In the genomic region with DNA sequence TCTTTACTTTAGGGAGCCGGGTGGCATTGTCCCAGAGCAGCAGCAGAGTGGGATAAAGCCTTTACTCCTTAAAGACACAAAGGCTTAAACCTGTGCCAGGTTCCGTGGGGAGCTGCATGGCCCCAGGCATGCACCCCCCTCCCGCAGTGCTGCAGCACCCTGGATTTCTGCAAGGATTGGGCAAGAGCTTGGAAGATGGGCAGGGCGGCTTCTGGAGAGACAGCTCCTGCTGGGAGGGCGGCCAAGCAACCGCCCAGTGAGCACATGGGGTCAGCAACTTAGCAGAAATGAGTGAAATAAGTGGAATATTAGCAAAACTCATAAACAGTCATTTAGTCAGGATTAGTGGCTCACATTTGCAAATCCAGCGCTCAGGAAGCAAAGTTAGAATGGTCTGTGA, we compare ENCODE assay signal across 15 mouse cellular contexts.
"Had no signal": no experiment of that assay in that cellular context is flagged by ENCODE, and none has a peak within 500 bp of the region (broad histone marks: within the 10 kb centered on the region; RNA-seq: fewer than 3 reads in every experiment).

No protein-coding gene starts in this region.

- H3K9ac ChIP-seq: kidney, embryonic 15.5 days; limb, embryonic 13.5 days; liver, embryonic 14.5 days; neural tube, embryonic 15.5 days had no signal

- H3K4me2 ChIP-seq: kidney, embryonic 15.5 days; limb, embryonic 13.5 days; neural tube, embryonic 15.5 days had no signal

- H3K4me1 ChIP-seq: kidney, embryonic 15.5 days; limb, embryonic 13.5 days; neural tube, embryonic 15.5 days had no signal

- H3K4me3 ChIP-seq: kidney, embryonic 15.5 days; limb, embryonic 13.5 days; myocyte; neural tube, embryonic 15.5 days had no signal

- DNase-seq: kidney, adult 2 months; kidney, postnatal 14 days; left cerebral cortex, postnatal 4 days; lung, adult 2 months; midbrain, embryonic 14.5 days; retina, postnatal 1 day; spleen, adult 18-20 months; thymus, adult 18-20 months; thymus, postnatal 14 days had no signal

- H3K27ac ChIP-seq: kidney, embryonic 15.5 days; limb, embryonic 13.5 days; liver, embryonic 14.5 days; neural tube, embryonic 15.5 days had no signal

- H3K27me3 ChIP-seq: kidney, embryonic 15.5 days; limb, embryonic 13.5 days; neural tube, embryonic 15.5 days had no signal

- ATAC-seq: lung, postnatal 0 days had no signal

- H3K9me3 ChIP-seq: kidney, embryonic 15.5 days; limb, embryonic 13.5 days; neural tube, embryonic 15.5 days had no signal
